Mouse (Mus musculus): ENCODE measurements around the gene Lrrc75b.

- TF ChIP-seq CTCF (IDR thresholded peaks at IDR 0.05; ENCODE audit: low read depth) (no peak), EP300 (IDR thresholded peaks at IDR 0.05; ENCODE audit: low read depth) (no peak)
These were observed 8.3 kb upstream of the Lrrc75b start for GRCm38 (mm10) chr10:75568441-75568840.

All from liver, embryonic 14.5 days (tissue).